Mouse (Mus musculus) heart, postnatal 4 days (tissue): ENCODE data around the gene Kcnn3. TPM values are rescaled to one million over a fixed set of nuclear protein-coding genes. Genes with fewer than 3 reads are reported as not detected.

ENCODE experiments used
- DNase-seq: peaks from one replicate; pipeline ENCODE4 v3.0.0; 2021
- total RNA-seq, 2 experiments: library from RNA; stranded (reverse); gene quantifications; 2 replicates each; pipeline ENCODE4 v1.2.3; 2021

Gene Kcnn3
- 1 to 10 TPM; 4.3 to 4.8 TPM for total RNA-seq

GRCm38 (mm10) chr3:89519894-89520293, at the start of gene Kcnn3:
Kcnn3 (plus strand) TSS chr3:89520164.
- DNase-seq, result peak; percentile 89

- no peak for DNase-seq
Measured at GRCm38 (mm10) chr3:89472280-89472679, 47.7 kb upstream of the Kcnn3 start.

DNA sequence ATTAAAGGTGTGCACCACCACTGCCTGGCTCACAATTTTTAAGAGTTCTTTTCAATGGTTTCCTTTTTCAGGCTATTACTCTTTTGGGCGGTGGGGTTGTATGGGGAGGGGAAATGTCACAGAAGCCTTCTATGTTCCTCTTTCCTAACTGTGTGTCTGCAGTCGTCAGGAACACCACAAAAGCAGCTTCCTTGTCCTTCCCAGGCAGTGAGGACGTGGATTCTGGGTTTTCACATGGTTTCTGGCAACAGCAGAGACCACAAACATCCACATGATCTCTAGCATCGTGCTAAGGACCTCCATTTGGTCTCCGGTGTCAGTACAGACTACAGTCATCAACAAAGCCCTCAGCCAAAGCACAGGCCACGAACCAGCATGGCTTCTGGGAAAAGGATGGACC, 46.1 kb upstream of the Kcnn3 start:
- DNase-seq, result no peak

DNA sequence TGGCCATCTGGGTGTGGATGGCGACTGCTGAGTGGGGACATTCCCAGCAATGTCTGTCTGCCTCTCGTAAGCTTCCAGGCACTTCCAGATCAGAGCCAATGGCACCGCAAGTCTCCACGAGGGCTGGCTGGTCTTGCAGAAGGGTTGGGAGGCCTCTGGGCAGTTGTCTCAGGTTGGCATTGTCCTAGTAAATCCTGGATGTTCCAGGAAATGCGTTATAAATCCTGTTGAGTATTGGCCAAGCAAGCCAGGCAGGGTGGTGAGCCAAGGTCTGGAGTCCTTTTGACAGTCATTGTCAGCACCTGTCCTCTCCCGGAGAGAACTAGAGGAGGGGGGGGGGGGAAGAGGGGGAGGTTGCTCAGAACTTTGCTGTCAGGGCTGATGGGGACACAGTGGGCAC, 40.9 kb upstream of the Kcnn3 start:
- no peak for DNase-seq

DNA sequence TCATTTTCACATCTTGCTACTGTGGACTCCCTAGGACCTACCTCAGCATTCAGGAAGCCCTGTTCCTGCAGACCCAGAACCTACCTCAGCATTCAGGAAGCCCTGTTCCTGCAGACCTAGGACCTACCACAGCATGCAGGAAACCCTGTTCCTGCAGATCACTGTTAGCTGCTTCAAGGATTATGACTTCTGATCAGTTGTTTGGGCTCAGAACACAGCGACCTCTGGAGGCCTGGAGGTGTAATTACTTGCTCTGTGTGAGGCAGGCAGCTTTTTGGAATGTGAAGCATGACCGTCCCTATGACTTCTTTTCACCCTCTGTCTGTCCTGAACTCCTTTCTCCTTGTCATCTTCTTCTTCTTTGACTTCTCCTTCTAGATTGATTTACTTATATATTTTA, 38.5 kb upstream of the Kcnn3 start:
- no peak for DNase-seq

DNA sequence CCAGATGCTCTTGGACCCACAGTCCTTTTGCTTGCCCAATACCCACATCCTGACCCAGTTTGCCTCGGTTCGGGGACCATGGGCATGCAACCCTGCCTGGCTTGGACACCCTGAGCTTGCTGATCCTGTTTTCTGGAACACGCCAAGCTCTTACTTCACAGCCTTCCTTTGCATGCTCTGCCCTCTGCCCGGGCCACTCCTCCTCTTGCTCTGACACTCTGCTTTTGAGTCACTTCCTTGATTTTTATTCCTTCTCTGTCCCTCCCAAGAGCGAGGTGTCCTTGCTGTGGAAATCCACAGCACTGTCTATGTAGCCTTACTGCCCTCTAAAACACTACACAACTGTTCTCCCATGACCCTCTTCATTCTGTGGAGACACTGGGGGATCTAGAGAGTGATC, 37.7 kb upstream of the Kcnn3 start:
- DNase-seq, result no peak

- peak; percentile 87 for DNase-seq
Measured at GRCm38 (mm10) chr3:89484766-89485524, 35.0 kb upstream of the Kcnn3 start.

DNA sequence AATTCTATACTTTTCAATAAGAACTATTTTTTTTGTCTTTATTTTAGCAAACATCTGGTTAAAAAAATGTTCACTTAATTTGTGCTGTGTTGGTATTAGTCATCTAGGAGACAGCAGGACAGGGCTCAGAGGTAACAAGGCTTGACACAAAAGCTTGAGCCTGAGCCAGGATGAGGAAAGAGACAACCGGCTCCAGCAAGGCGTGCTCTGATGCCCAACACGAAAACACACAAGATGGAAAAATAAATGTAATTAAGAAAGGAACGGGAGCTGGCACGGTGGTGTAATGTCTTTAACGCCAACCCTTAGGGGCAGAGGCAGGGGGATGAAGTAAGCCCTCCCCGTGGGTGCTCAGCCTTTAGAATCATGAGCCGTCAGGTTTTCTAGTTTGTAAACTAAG, 33.9 kb upstream of the Kcnn3 start:
- no peak for DNase-seq

DNA sequence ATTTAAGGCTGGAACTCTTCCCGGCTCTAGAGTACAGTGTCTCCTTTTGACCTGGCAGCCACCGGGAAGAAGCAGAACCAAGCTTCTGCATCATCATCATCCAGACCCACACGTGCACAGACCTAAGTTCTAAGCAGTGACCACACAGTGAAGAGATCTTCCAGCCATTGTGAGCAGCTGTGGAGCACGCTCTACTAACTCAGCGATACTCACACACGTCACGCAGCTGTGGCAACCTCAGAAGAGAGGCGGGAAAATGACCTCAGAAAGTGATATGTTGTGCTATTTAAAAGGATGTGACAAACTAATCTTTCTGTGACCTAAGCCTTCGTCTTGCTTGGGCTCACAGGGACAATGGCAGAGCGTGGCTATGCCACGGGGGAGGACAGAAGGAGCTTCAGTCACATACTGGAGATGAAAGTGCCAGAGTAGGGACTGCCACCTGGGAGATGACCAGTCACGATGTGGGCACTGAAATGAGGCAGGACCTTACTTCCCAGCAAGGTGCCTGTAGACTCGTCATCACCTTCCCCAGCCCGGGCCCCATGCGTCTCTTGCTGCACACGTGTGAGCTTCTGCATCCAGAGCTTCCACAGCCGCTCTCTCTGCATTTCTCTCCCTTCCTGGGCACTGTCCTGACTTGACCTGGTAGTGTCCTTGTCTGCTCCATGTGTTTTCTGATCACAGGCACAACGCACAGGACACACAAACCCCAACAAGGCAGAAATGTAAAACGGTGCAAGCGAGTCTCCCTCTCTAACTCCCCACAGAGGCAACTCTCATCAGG, 32.9 kb upstream of the Kcnn3 start:
- no peak for DNase-seq

DNA sequence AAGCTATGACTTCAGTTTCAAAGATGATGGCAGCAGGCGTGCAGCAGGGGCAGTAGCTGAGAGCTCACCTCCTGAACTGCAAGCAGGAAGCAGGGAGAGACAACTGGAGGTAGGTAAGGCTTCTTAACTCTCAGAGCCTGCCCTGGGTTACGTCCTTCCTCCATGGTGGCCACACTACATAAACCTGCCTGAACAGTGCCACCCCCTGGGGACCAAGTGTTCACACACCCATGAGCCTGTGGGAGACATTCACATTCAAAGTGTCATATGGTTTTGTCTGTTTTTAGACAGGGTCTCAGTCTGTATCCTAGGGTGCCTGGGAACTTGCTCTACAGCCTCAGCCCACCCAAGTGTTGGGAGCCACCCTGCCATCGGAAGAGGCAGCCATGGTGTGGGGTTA, 29.2 kb upstream of the Kcnn3 start:
- no peak for DNase-seq

- no peak for DNase-seq
Measured at GRCm38 (mm10) chr3:89491559-89491958, 28.4 kb upstream of the Kcnn3 start.

GRCm38 (mm10) chr3:89492701-89493151, 27.2 kb upstream of the Kcnn3 start:
- DNase-seq, result no peak

GRCm38 (mm10) chr3:89494630-89495029, 25.3 kb upstream of the Kcnn3 start:
- DNase-seq, result no peak

- DNase-seq, result no peak
Measured at GRCm38 (mm10) chr3:89496366-89496765, 23.6 kb upstream of the Kcnn3 start.

GRCm38 (mm10) chr3:89499696-89500095, 20.3 kb upstream of the Kcnn3 start:
- DNase-seq, result no peak

DNA sequence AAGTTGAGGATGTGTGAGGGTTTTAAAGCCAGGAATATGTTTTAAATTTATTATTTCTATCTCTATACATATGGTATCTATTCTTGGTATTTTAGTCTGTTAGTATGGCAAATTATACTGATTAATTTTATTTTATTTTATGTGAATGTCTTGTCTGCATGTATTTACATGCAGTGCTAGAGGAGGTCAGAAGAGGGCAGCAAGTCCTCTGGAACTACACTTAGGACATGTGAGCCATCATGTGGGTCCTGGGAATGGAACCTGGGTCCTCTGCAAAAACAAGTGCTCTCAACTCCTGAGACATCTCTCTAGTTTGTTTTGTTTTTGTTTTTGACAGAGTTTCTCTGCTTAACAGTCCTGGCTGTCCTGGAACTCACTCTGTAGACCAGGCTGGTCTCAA, 18.5 kb upstream of the Kcnn3 start:
- no peak for DNase-seq

- no peak for DNase-seq
Measured at GRCm38 (mm10) chr3:89502551-89502950, 17.4 kb upstream of the Kcnn3 start.

GRCm38 (mm10) chr3:89508041-89508440, 11.9 kb upstream of the Kcnn3 start:
- DNase-seq, result no peak

DNA sequence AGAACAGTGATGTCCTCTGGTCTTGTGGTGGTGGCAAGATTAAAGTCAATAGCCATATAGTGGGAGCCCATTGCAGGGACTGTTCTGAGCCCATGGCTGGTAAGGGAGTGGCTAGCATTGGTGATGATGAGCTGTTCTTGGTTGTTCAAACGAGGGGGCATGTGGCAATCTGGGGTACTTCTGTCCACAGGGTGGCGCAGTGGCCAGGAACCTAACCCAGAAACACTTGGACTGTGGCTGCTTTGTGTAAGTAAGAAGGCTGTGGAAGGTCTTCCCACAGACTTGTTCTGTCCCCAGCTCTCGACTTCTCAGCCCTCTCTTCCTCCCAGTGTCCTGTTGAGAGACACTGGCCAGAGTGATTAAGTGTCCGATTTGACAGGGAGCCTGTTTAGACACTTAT, 9.0 kb upstream of the Kcnn3 start:
- peak; percentile 65 for DNase-seq

GRCm38 (mm10) chr3:89511400-89511799, 8.6 kb upstream of the Kcnn3 start:
- DNase-seq, result no peak

- peak; percentile 42 for DNase-seq
Measured at GRCm38 (mm10) chr3:89512225-89512624, 7.7 kb upstream of the Kcnn3 start.

DNA sequence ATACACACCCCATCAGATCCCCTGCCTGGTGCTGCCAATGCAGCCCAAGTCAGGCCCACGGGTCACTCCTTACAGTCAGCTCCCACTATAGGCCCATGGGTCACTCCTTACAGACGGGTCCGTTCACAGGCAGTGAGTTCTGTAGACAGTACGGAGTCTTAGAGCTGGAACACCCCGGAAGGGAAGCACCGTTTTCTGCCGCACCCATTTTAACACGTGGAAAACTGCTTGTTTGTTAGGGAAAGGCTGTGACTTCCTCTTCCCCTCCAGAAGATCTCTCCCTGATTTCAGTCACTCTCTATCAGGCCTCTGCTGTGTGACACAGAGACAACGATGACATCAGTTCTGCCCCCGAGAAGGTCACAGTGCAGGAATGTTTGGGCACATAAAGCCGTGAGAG, 4.5 kb upstream of the Kcnn3 start:
- DNase-seq, result no peak

DNA sequence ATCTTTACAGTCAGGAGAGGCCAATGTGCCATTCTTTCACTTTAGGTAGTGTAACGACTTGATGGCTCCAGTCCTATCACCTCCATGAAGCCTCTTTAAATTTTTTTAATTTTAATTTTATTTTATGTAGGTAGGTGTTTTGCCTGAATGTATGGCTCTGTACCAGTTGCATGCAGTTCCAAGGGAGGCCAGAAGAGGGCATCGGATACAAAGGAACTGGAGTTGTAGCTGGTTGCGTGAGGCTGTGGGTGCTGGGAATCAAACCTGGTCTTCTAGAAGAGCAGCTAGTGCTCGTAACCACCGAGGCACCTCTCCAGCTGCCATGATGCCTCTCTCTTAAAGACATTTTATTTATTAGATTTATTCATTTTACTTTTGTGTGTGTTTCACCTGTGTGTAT, 3.6 kb upstream of the Kcnn3 start:
- no peak for DNase-seq
